Mouse (Mus musculus): ENCODE measurements around the gene Eif4g3. TPM values are rescaled to one million over a fixed set of nuclear protein-coding genes. Genes with fewer than 3 reads are reported as not detected.

Eif4g3 gene
- polyA plus RNA-seq, 1 experiment = 34.5 TPM

- no peaks in the 10 kb centered on the region for H3K27me3 ChIP-seq (replicated peaks)
- H3K36me3 ChIP-seq (replicated peaks; ENCODE audit: low read length) = peaks cover 98% of the 10 kb centered on the region
- no peak overlapping the region for H3K4me3 ChIP-seq (replicated peaks)
- H3K9me3 ChIP-seq = no peaks in the 10 kb centered on the region
- no peak for TF ChIP-seq FLI1 (IDR thresholded peaks at IDR 0.05; ENCODE audit: low read length)
- TF ChIP-seq GATA1 (IDR thresholded peaks at IDR 0.05; ENCODE audit: borderline replicate concordance, low read length) = no peak
- H3K4me1 ChIP-seq = peaks cover 35% of the 10 kb centered on the region
These were observed 91.3 kb downstream of the Eif4g3 start for GRCm38 (mm10) chr4:138084103-138084502.

- TF ChIP-seq FLI1 (IDR thresholded peaks at IDR 0.05; ENCODE audit: low read length) (no peak), GATA1 (IDR thresholded peaks at IDR 0.05; ENCODE audit: borderline replicate concordance, low read length) (no peak)
- Histone ChIP-seq H3K9me3 (no peaks in the 10 kb centered on the region), H3K36me3 (replicated peaks; ENCODE audit: low read length) (peaks cover 97% of the 10 kb centered on the region), H3K4me3 (replicated peaks) (peak overlapping the region; percentile 40), H3K4me1 (peaks cover 35% of the 10 kb centered on the region), H3K27me3 (replicated peaks) (no peaks in the 10 kb centered on the region)
These were observed 92.2 kb downstream of the Eif4g3 start for GRCm38 (mm10) chr4:138084851-138085573.

GRCm38 (mm10) chr4:138086949-138087348 is 94.1 kb downstream of the Eif4g3 start:
- Histone ChIP-seq H3K9me3 (no peaks in the 10 kb centered on the region), H3K4me3 (replicated peaks) (no peak overlapping the region), H3K36me3 (replicated peaks; ENCODE audit: low read length) (peaks cover 92% of the 10 kb centered on the region), H3K4me1 (peaks cover 29% of the 10 kb centered on the region), H3K27me3 (replicated peaks) (no peaks in the 10 kb centered on the region)
- no peak for TF ChIP-seq FLI1 (IDR thresholded peaks at IDR 0.05; ENCODE audit: low read length)
- TF ChIP-seq GATA1 (IDR thresholded peaks at IDR 0.05; ENCODE audit: borderline replicate concordance, low read length) = no peak

GRCm38 (mm10) chr4:138089512-138089911 is 96.7 kb downstream of the Eif4g3 start:
- H3K4me1 ChIP-seq = peaks cover 22% of the 10 kb centered on the region
- no peak for TF ChIP-seq GATA1 (IDR thresholded peaks at IDR 0.05; ENCODE audit: borderline replicate concordance, low read length)
- no peak for TF ChIP-seq FLI1 (IDR thresholded peaks at IDR 0.05; ENCODE audit: low read length)
- H3K27me3 ChIP-seq (replicated peaks) = no peaks in the 10 kb centered on the region
- no peak overlapping the region for H3K4me3 ChIP-seq (replicated peaks)
- no peaks in the 10 kb centered on the region for H3K9me3 ChIP-seq
- peaks cover 91% of the 10 kb centered on the region for H3K36me3 ChIP-seq (replicated peaks; ENCODE audit: low read length)

GRCm38 (mm10) chr4:138091562-138092194 is 98.9 kb downstream of the Eif4g3 start:
- Histone ChIP-seq H3K9me3 (no peaks in the 10 kb centered on the region), H3K36me3 (replicated peaks; ENCODE audit: low read length) (peaks cover 90% of the 10 kb centered on the region), H3K4me3 (replicated peaks) (no peak overlapping the region), H3K4me1 (peaks cover 10% of the 10 kb centered on the region), H3K27me3 (replicated peaks) (no peaks in the 10 kb centered on the region)
- TF ChIP-seq GATA1 (IDR thresholded peaks at IDR 0.05; ENCODE audit: borderline replicate concordance, low read length) = no peak
- TF ChIP-seq FLI1 (IDR thresholded peaks at IDR 0.05; ENCODE audit: low read length) = no peak

GRCm38 (mm10) chr4:138100456-138100855 is 107.6 kb downstream of the Eif4g3 start:
- H3K4me3 ChIP-seq (replicated peaks) = no peak overlapping the region
- no peaks in the 10 kb centered on the region for H3K27me3 ChIP-seq (replicated peaks)
- no peaks in the 10 kb centered on the region for H3K9me3 ChIP-seq
- H3K4me1 ChIP-seq = peaks cover 6% of the 10 kb centered on the region
- TF ChIP-seq GATA1 (IDR thresholded peaks at IDR 0.05; ENCODE audit: borderline replicate concordance, low read length) (no peak), FLI1 (IDR thresholded peaks at IDR 0.05; ENCODE audit: low read length) (no peak)
- H3K36me3 ChIP-seq (replicated peaks; ENCODE audit: low read length) = peaks cover 97% of the 10 kb centered on the region

GRCm38 (mm10) chr4:138101795-138102194 is 109.0 kb downstream of the Eif4g3 start:
- Histone ChIP-seq H3K36me3 (replicated peaks; ENCODE audit: low read length) (peaks cover 99% of the 10 kb centered on the region), H3K27me3 (replicated peaks) (no peaks in the 10 kb centered on the region), H3K4me1 (peaks cover 6% of the 10 kb centered on the region), H3K4me3 (replicated peaks) (no peak overlapping the region), H3K9me3 (no peaks in the 10 kb centered on the region)
- TF ChIP-seq FLI1 (IDR thresholded peaks at IDR 0.05; ENCODE audit: low read length) = no peak
- TF ChIP-seq GATA1 (IDR thresholded peaks at IDR 0.05; ENCODE audit: borderline replicate concordance, low read length) = no peak

GRCm38 (mm10) chr4:138102413-138102812 is 109.6 kb downstream of the Eif4g3 start:
- no peaks in the 10 kb centered on the region for H3K27me3 ChIP-seq (replicated peaks)
- H3K4me3 ChIP-seq (replicated peaks) = no peak overlapping the region
- H3K36me3 ChIP-seq (replicated peaks; ENCODE audit: low read length) = peaks cover 99% of the 10 kb centered on the region
- TF ChIP-seq GATA1 (IDR thresholded peaks at IDR 0.05; ENCODE audit: borderline replicate concordance, low read length) (no peak), FLI1 (IDR thresholded peaks at IDR 0.05; ENCODE audit: low read length) (no peak)
- no peaks in the 10 kb centered on the region for H3K9me3 ChIP-seq
- peaks cover 6% of the 10 kb centered on the region for H3K4me1 ChIP-seq

- Histone ChIP-seq H3K4me1 (peaks cover 6% of the 10 kb centered on the region), H3K4me3 (replicated peaks) (no peak overlapping the region), H3K9me3 (no peaks in the 10 kb centered on the region), H3K36me3 (replicated peaks; ENCODE audit: low read length) (peaks cover 100% of the 10 kb centered on the region), H3K27me3 (replicated peaks) (no peaks in the 10 kb centered on the region)
- TF ChIP-seq GATA1 (IDR thresholded peaks at IDR 0.05; ENCODE audit: borderline replicate concordance, low read length) = no peak
- TF ChIP-seq FLI1 (IDR thresholded peaks at IDR 0.05; ENCODE audit: low read length) = no peak
These were observed 112.1 kb downstream of the Eif4g3 start for GRCm38 (mm10) chr4:138104967-138105366.
